Mouse (Mus musculus): ENCODE data around the gene Cdhr2. TPM values are rescaled to one million over a fixed set of nuclear protein-coding genes. Genes with fewer than 3 reads are reported as not detected.

Gene Cdhr2
- polyA plus RNA-seq, 1 experiment from 2014 or later: 0.05 TPM

GRCm38 (mm10) chr13:54746110-54746509 is 44.8 kb downstream of the Cdhr2 start:
- H3K9ac ChIP-seq (ENCODE audit: low read length): no peak overlapping the region; the same call in 1 of the 2 replicates
- H3K27ac ChIP-seq (ENCODE audit: low read depth, low read length): no peak overlapping the region
- H3K9me3 ChIP-seq (replicated peaks; ENCODE audit: control insufficient read depth, low read length): no peaks in the 10 kb centered on the region
- WGBS: 40% methylated on average over 6 of the region's 6 CpGs
- H3K4me3 ChIP-seq (ENCODE audit: low read depth, low read length): no peak overlapping the region
- H3K4me1 ChIP-seq (ENCODE audit: control insufficient read depth, insufficient read depth, low read length): peaks cover 26% of the 10 kb centered on the region
- DNase-seq (ENCODE audit: low spot score): no peak
- no peak for ATAC-seq
- peak overlapping the region; percentile 67 for H3K4me2 ChIP-seq (ENCODE audit: low read length)
- H3K27me3 ChIP-seq (replicated peaks; ENCODE audit: control insufficient read depth, insufficient read depth, low read length): 0 out of 2 replicates have a peak, but pooled peaks cover 3% of the 10 kb centered on the region
- peaks cover 12% of the 10 kb centered on the region for H3K36me3 ChIP-seq (ENCODE audit: control insufficient read depth, insufficient read depth, low read length)

- DNase-seq (ENCODE audit: low spot score) (no peak), ATAC-seq (no peak)
- Histone ChIP-seq H3K27me3 (replicated peaks; ENCODE audit: control insufficient read depth, insufficient read depth, low read length) (0 out of 2 replicates have a peak, but pooled peaks cover 6% of the 10 kb centered on the region), H3K36me3 (ENCODE audit: control insufficient read depth, insufficient read depth, low read length) (0 out of 2 replicates have a peak, but pooled peaks cover 5% of the 10 kb centered on the region), H3K4me1 (ENCODE audit: control insufficient read depth, insufficient read depth, low read length) (peaks cover 26% of the 10 kb centered on the region), H3K27ac (ENCODE audit: low read depth, low read length) (no peak overlapping the region), H3K9me3 (replicated peaks; ENCODE audit: control insufficient read depth, low read length) (no peaks in the 10 kb centered on the region), H3K4me3 (ENCODE audit: low read depth, low read length) (0 out of 2 replicates have a peak overlapping the region, but pooled peaks have one; percentile 8), H3K9ac (ENCODE audit: low read length) (no peak overlapping the region; the same call in 1 of the 2 replicates), H3K4me2 (ENCODE audit: low read length) (peak overlapping the region; percentile 67)
- 37% methylated on average over 10 of the region's 10 CpGs for WGBS
These were observed 45.6 kb downstream of the Cdhr2 start for GRCm38 (mm10) chr13:54746896-54747295.

GRCm38 (mm10) chr13:54748190-54748589 is 46.9 kb downstream of the Cdhr2 start:
- ATAC-seq (no peak), DNase-seq (ENCODE audit: low spot score) (no peak)
- peak overlapping the region; percentile 81 for H3K9ac ChIP-seq (ENCODE audit: low read length)
- WGBS: 84% methylated on average over 8 of the region's 8 CpGs
- H3K27me3 ChIP-seq (replicated peaks; ENCODE audit: control insufficient read depth, insufficient read depth, low read length): 0 out of 2 replicates have a peak, but pooled peaks cover 6% of the 10 kb centered on the region
- H3K4me3 ChIP-seq (ENCODE audit: low read depth, low read length): peak overlapping the region; percentile 61
- no peaks in the 10 kb centered on the region for H3K9me3 ChIP-seq (replicated peaks; ENCODE audit: control insufficient read depth, low read length)
- H3K4me2 ChIP-seq (ENCODE audit: low read length): peak overlapping the region; percentile 67
- peaks cover 26% of the 10 kb centered on the region for H3K4me1 ChIP-seq (ENCODE audit: control insufficient read depth, insufficient read depth, low read length)
- H3K27ac ChIP-seq (ENCODE audit: low read depth, low read length): no peak overlapping the region
- H3K36me3 ChIP-seq (ENCODE audit: control insufficient read depth, insufficient read depth, low read length): 0 out of 2 replicates have a peak, but pooled peaks cover 4% of the 10 kb centered on the region

- peak overlapping the region; percentile 67 for H3K4me2 ChIP-seq (ENCODE audit: low read length)
- H3K4me3 ChIP-seq (ENCODE audit: low read depth, low read length): peak overlapping the region; percentile 61
- H3K27me3 ChIP-seq (replicated peaks; ENCODE audit: control insufficient read depth, insufficient read depth, low read length): 0 out of 2 replicates have a peak, but pooled peaks cover 6% of the 10 kb centered on the region
- 0 out of 2 replicates have a peak, but pooled peaks cover 4% of the 10 kb centered on the region for H3K36me3 ChIP-seq (ENCODE audit: control insufficient read depth, insufficient read depth, low read length)
- ATAC-seq: peak; percentile 7; the same call in 1 of the 2 replicates
- 29% methylated on average over 10 of the region's 10 CpGs for WGBS
- H3K9me3 ChIP-seq (replicated peaks; ENCODE audit: control insufficient read depth, low read length): no peaks in the 10 kb centered on the region
- peaks cover 26% of the 10 kb centered on the region for H3K4me1 ChIP-seq (ENCODE audit: control insufficient read depth, insufficient read depth, low read length)
- no peak for DNase-seq (ENCODE audit: low spot score)
- H3K9ac ChIP-seq (ENCODE audit: low read length): peak overlapping the region; percentile 81
- peak overlapping the region; percentile 90; the same call in 1 of the 2 replicates for H3K27ac ChIP-seq (ENCODE audit: low read depth, low read length)
These were observed 47.4 kb downstream of the Cdhr2 start for GRCm38 (mm10) chr13:54748721-54749060.

- Histone ChIP-seq H3K4me2 (ENCODE audit: low read length) (peak overlapping the region; percentile 67), H3K27ac (ENCODE audit: low read depth, low read length) (peak overlapping the region; percentile 90), H3K9ac (ENCODE audit: low read length) (peak overlapping the region; percentile 81), H3K27me3 (replicated peaks; ENCODE audit: control insufficient read depth, insufficient read depth, low read length) (0 out of 2 replicates have a peak, but pooled peaks cover 6% of the 10 kb centered on the region), H3K36me3 (ENCODE audit: control insufficient read depth, insufficient read depth, low read length) (0 out of 2 replicates have a peak, but pooled peaks cover 4% of the 10 kb centered on the region), H3K4me1 (ENCODE audit: control insufficient read depth, insufficient read depth, low read length) (peaks cover 29% of the 10 kb centered on the region), H3K4me3 (ENCODE audit: low read depth, low read length) (peak overlapping the region; percentile 61), H3K9me3 (replicated peaks; ENCODE audit: control insufficient read depth, low read length) (no peaks in the 10 kb centered on the region)
- 2% methylated on average over 50 of the region's 100 CpGs for WGBS
- DNase-seq (ENCODE audit: low spot score) (peak; percentile 87), ATAC-seq (peak; percentile 91)
These were observed 48.0 kb downstream of the Cdhr2 start for GRCm38 (mm10) chr13:54749061-54749863.

- 1% methylated on average over 29 of the region's 29 CpGs for WGBS
- Histone ChIP-seq H3K4me3 (ENCODE audit: low read depth, low read length) (peak within 1 kb of the TSS; percentile 61), H3K27me3 (replicated peaks; ENCODE audit: control insufficient read depth, insufficient read depth, low read length) (0 out of 2 replicates have a peak, but pooled peaks cover 6% of the 10 kb centered on the region)
These were observed 48.7 kb downstream of the Cdhr2 start, which contains the start of gene Gprin1 for GRCm38 (mm10) chr13:54749864-54750411. Gene Gprin1 (minus strand): TSS chr13:54749874.

GRCm38 (mm10) chr13:54750699-54751098 is 49.4 kb downstream of the Cdhr2 start:
- Histone ChIP-seq H3K9ac (ENCODE audit: low read length) (no peak overlapping the region), H3K4me2 (ENCODE audit: low read length) (0 out of 2 replicates have a peak overlapping the region, but pooled peaks have one; percentile 67), H3K4me3 (ENCODE audit: low read depth, low read length) (no peak overlapping the region), H3K27me3 (replicated peaks; ENCODE audit: control insufficient read depth, insufficient read depth, low read length) (0 out of 2 replicates have a peak, but pooled peaks cover 6% of the 10 kb centered on the region), H3K36me3 (ENCODE audit: control insufficient read depth, insufficient read depth, low read length) (0 out of 2 replicates have a peak, but pooled peaks cover 4% of the 10 kb centered on the region), H3K4me1 (ENCODE audit: control insufficient read depth, insufficient read depth, low read length) (peaks cover 41% of the 10 kb centered on the region), H3K9me3 (replicated peaks; ENCODE audit: control insufficient read depth, low read length) (no peaks in the 10 kb centered on the region), H3K27ac (ENCODE audit: low read depth, low read length) (no peak overlapping the region)
- WGBS: 2% methylated on average over 8 of the region's 8 CpGs
- DNase-seq (ENCODE audit: low spot score) (no peak), ATAC-seq (no peak)

More at GRCm38 (mm10) chr13:54749864-54750411, 48.7 kb downstream of the Cdhr2 start, which contains the start of gene Gprin1:
- peaks cover 35% of the 10 kb centered on the region for H3K4me1 ChIP-seq (ENCODE audit: control insufficient read depth, insufficient read depth, low read length)
- peak; percentile 80 for ATAC-seq
- peak within 1 kb of the TSS; percentile 67 for H3K4me2 ChIP-seq (ENCODE audit: low read length)
- H3K36me3 ChIP-seq (ENCODE audit: control insufficient read depth, insufficient read depth, low read length): 0 out of 2 replicates have a peak, but pooled peaks cover 4% of the 10 kb centered on the region
- peak within 1 kb of the TSS; percentile 90 for H3K27ac ChIP-seq (ENCODE audit: low read depth, low read length)
- H3K9ac ChIP-seq (ENCODE audit: low read length): peak within 1 kb of the TSS; percentile 81
- DNase-seq (ENCODE audit: low spot score): peak; percentile 72
- no peaks in the 10 kb centered on the region for H3K9me3 ChIP-seq (replicated peaks; ENCODE audit: control insufficient read depth, low read length)

GRCm38 (mm10) chr13:54752656-54753055 is 51.4 kb downstream of the Cdhr2 start:
- peaks cover 42% of the 10 kb centered on the region for H3K4me1 ChIP-seq (ENCODE audit: control insufficient read depth, insufficient read depth, low read length)
- H3K36me3 ChIP-seq (ENCODE audit: control insufficient read depth, insufficient read depth, low read length): 0 out of 2 replicates have a peak, but pooled peaks cover 4% of the 10 kb centered on the region
- 0 out of 2 replicates have a peak, but pooled peaks cover 6% of the 10 kb centered on the region for H3K27me3 ChIP-seq (replicated peaks; ENCODE audit: control insufficient read depth, insufficient read depth, low read length)

More at GRCm38 (mm10) chr13:54752656-54753055, 51.4 kb downstream of the Cdhr2 start:
- no peak overlapping the region for H3K9ac ChIP-seq (ENCODE audit: low read length)
- H3K4me2 ChIP-seq (ENCODE audit: low read length): no peak overlapping the region
- H3K4me3 ChIP-seq (ENCODE audit: low read depth, low read length): no peak overlapping the region
- no peaks in the 10 kb centered on the region for H3K9me3 ChIP-seq (replicated peaks; ENCODE audit: control insufficient read depth, low read length)
- no peak for ATAC-seq
- no peak for DNase-seq (ENCODE audit: low spot score)
- WGBS: 61% methylated on average over 10 of the region's 10 CpGs
- no peak overlapping the region for H3K27ac ChIP-seq (ENCODE audit: low read depth, low read length)

Data from forebrain, embryonic 14.5 days (tissue).